Mouse (Mus musculus) midbrain, embryonic 11.5 days (tissue): ENCODE measurements at regions not wholly inside any gene's neighbourhood (a gene's known extent, or its start where the extent isn't known, plus 50 kb on each side); places are given as distances from the start of the nearest gene placed in this dataset.

ENCODE experiments used
- ATAC-seq: fragments of 200-750 bp; cut with Nextera tagmentation; 2 replicates; pipeline ENCODE4 v1.8.0; 2017; ENCODE audit warnings: moderate TSS enrichment, moderate library complexity; ENCODE audit not compliant: low FRiP score
- DNase-seq: peaks from one replicate; pipeline ENCODE4 v3.0.0; 2015; ENCODE audit warnings: low spot score; ENCODE audit errors: missing footprints
- H3K27ac ChIP-seq: fragments of 300-500 bp; sonication (generic); 2 replicates; pipeline ENCODE4 v1.5.1; 2014; ENCODE audit warnings: low read depth, low read length
- H3K27me3 ChIP-seq: fragments of 300-500 bp; sonication (generic); 2 replicates; pipeline ENCODE4 v1.6.1; 2014; ENCODE audit warnings: mild to moderate bottlenecking, low read length, moderate library complexity, mixed read lengths; ENCODE audit not compliant: control insufficient read depth, insufficient read depth
- H3K36me3 ChIP-seq: fragments of 300-500 bp; sonication (generic); 2 replicates; pipeline ENCODE4 v1.6.1; 2014; ENCODE audit warnings: mild to moderate bottlenecking, low read length, moderate library complexity, mixed read lengths; ENCODE audit not compliant: control insufficient read depth, insufficient read depth
- H3K4me1 ChIP-seq: fragments of 300-500 bp; sonication (generic); 2 replicates; pipeline ENCODE4 v1.6.1; 2014; ENCODE audit warnings: low read length; ENCODE audit not compliant: control insufficient read depth, insufficient read depth
- H3K4me2 ChIP-seq: fragments of 300-500 bp; sonication (generic); 2 replicates; pipeline ENCODE4 v1.6.1; 2014; ENCODE audit warnings: mild to moderate bottlenecking, moderate library complexity
- H3K4me3 ChIP-seq: fragments of 300-500 bp; sonication (generic); 2 replicates; pipeline ENCODE4 v1.5.1; 2014; ENCODE audit warnings: low read depth, low read length
- H3K9ac ChIP-seq: fragments of 300-500 bp; sonication (generic); 2 replicates; pipeline ENCODE4 v1.6.1; 2014; ENCODE audit warnings: low read length
- H3K9me3 ChIP-seq: fragments of 300-500 bp; sonication (generic); 2 replicates; pipeline ENCODE4 v1.6.1; 2016; ENCODE audit warnings: low read length; ENCODE audit not compliant: control insufficient read depth
- WGBS: fragments of 180-500 bp; shearing (Covaris S2); extraction: QIAGEN DNeasy Blood & Tissue Kit; methylation state at CpG from one replicate; pipeline ENCODE4 v1.1.7; 2014; 5-methylcytosine and 5-hydroxymethylcytosine counted together

DNA sequence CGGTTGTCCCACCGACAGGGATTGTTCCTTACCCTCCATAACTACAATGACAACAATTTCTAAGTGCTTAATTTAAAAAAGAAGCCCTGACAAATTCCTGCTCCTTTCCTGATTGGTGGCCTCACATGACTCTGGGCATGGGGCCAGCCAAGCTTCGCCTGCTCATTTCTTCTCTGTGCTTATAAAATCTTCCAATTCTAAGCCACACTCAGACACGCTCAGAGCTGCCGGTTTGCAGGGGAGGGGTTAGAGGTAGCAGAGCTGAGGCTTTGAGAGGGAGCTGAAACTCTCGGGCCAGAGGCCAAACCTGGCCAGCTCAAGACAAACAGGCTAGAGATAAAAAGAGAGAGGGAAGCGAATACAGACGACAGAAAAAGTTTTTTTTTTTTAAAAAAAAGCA, 286.6 kb downstream of the H2al1j start:
- no peaks in the 10 kb centered on the region for H3K9me3 ChIP-seq
- H3K27ac ChIP-seq = no peak overlapping the region
- H3K4me1 ChIP-seq = no peaks in the 10 kb centered on the region
- no peaks in the 10 kb centered on the region for H3K36me3 ChIP-seq
- H3K27me3 ChIP-seq = no peaks in the 10 kb centered on the region; the same call in 1 of the 2 replicates
- WGBS = 65% methylated on average over 8 of the region's 8 CpGs
- H3K4me2 ChIP-seq = no peak overlapping the region
- H3K9ac ChIP-seq = no peak overlapping the region
- DNase-seq (no peak), ATAC-seq (no peak)
- H3K4me3 ChIP-seq = no peak overlapping the region

DNA sequence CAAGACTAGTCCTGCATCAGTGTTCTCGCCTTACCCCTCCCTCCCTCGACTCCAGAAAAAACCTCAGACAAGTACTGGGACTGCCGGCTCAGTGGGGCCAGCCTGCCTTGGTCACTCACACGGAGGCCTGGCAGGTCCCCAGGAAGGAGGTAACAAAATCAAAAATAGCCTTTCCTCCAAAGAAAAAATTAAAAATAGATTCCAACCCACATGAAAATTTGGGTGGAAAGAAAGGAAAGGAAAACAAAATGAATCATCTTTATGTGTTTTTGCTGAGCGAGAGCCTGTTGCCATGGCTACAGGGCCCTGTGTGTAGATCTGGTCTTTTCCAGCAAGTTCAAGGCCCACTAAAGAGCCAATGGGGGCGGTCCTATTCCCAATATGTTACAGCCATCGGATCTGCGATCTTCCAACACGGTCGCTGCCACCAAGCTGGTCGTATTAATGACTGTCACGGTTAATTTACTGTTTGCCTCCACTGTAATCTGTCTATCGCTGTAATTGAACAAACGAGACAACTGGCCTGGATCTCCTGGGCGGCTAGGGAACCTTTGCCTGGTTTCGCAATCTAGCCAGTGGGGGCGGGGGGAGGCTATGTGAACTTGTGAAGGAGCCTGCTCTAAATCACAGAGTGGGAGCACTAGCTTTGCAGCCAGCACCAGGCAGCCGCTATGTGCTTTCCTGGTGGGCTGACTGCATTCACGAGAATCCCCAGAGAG, 293.6 kb downstream of the H2al1j start:
- Histone ChIP-seq H3K4me3 (no peak overlapping the region), H3K9me3 (no peaks in the 10 kb centered on the region), H3K27me3 (peaks cover 2% of the 10 kb centered on the region; the same call in 1 of the 2 replicates), H3K9ac (no peak overlapping the region), H3K4me1 (peaks cover 11% of the 10 kb centered on the region; the same call in 1 of the 2 replicates), H3K4me2 (no peak overlapping the region), H3K27ac (no peak overlapping the region), H3K36me3 (no peaks in the 10 kb centered on the region)
- WGBS = 62% methylated on average over 19 of the region's 19 CpGs
- no peak for ATAC-seq
- DNase-seq = no peak

DNA sequence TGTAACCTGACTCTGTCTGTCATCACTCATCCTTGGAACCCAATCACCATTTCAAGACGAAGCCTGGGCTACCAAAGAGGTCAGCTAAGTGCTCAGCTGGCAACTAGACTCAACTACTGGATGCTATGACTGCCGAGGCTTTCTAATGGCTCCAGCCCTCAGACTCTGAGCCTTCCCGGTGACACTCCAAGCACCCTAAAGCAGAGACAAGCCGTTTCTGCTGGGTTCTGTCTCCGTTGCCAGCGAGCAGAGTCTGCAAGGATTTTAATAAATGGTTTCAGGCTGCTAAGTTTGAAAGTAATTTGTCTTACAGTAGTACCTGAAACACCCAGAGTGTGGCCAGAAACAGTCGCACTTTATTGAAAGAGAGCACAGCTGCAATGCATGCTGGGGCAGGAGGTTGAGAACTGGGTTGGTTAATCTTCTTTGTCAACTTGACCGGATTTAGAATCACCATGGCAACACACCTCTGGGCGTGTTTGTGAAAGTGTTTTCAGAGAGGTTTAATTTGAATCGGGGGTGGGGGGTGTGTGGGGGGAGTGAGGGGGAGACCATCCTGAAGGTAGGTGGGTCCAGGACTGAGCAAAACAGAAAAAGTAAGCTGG, 298.8 kb downstream of the H2al1j start:
- no peaks in the 10 kb centered on the region for H3K36me3 ChIP-seq
- no peak overlapping the region for H3K9ac ChIP-seq
- H3K4me2 ChIP-seq = peak overlapping the region; percentile 20; the same call in 1 of the 2 replicates
- H3K4me1 ChIP-seq = peaks cover 9% of the 10 kb centered on the region; the same call in 1 of the 2 replicates
- no peak overlapping the region for H3K4me3 ChIP-seq
- peak; percentile 68 for ATAC-seq
- no peaks in the 10 kb centered on the region for H3K9me3 ChIP-seq
- H3K27ac ChIP-seq = peak overlapping the region; percentile 16; the same call in 1 of the 2 replicates
- H3K27me3 ChIP-seq = no peaks in the 10 kb centered on the region
- DNase-seq = peak; percentile 86
- 40% methylated on average over 10 of the region's 10 CpGs for WGBS

DNA sequence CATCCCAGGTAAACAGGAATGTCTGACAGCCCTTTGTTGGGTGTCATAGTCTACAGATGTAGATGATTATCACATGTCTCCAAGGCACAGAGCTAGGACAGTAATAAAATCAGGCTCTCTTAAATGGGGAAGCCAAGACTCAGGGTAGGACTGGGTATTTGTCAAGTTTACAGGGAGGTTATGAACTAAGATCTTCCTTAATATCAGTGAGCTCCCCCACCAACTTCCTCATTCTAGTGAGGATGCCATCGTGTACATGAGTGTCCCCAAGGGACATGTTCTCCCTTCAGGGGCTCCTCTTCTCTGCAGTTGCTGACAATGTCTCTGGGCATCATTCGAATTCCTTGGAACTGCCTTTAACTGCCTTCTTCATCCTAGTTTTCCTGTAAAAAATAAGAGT, 301.7 kb downstream of the H2al1j start:
- no peak overlapping the region for H3K9ac ChIP-seq
- no peak overlapping the region for H3K27ac ChIP-seq
- H3K9me3 ChIP-seq = no peaks in the 10 kb centered on the region
- H3K4me3 ChIP-seq = no peak overlapping the region
- no peaks in the 10 kb centered on the region; the same call in 1 of the 2 replicates for H3K27me3 ChIP-seq
- 75% methylated on average over 2 of the region's 2 CpGs for WGBS
- H3K36me3 ChIP-seq = no peaks in the 10 kb centered on the region
- H3K4me1 ChIP-seq = peaks cover 2% of the 10 kb centered on the region
- no peak overlapping the region for H3K4me2 ChIP-seq
- no peak for ATAC-seq
- DNase-seq = no peak

DNA sequence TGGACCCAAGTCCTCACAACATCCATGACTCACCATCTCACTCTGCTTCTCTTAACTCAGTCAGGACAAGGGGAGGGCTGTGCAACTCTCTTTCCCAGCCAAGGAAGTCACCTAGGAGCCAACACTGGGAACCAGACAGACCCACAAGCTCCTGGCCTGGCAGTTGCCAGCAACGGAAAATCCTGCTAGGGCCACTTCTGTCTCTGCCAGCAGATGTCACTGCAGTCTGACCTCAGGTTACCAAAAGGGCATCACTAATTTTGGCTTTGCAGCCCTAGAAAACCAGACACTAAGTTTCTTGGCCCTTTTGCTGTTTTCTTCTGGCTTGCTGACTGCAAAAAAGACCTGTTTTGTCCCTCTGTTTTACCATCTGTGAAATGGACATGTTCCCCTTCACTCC, 302.3 kb downstream of the H2al1j start:
- Histone ChIP-seq H3K4me1 (peaks cover 2% of the 10 kb centered on the region), H3K4me2 (no peak overlapping the region), H3K4me3 (no peak overlapping the region), H3K27ac (no peak overlapping the region), H3K36me3 (no peaks in the 10 kb centered on the region), H3K27me3 (no peaks in the 10 kb centered on the region; the same call in 1 of the 2 replicates), H3K9me3 (no peaks in the 10 kb centered on the region), H3K9ac (no peak overlapping the region)
- no peak for ATAC-seq
- DNase-seq = peak; percentile 87
- 8% methylated on average over 1 of the region's 1 CpGs for WGBS

DNA sequence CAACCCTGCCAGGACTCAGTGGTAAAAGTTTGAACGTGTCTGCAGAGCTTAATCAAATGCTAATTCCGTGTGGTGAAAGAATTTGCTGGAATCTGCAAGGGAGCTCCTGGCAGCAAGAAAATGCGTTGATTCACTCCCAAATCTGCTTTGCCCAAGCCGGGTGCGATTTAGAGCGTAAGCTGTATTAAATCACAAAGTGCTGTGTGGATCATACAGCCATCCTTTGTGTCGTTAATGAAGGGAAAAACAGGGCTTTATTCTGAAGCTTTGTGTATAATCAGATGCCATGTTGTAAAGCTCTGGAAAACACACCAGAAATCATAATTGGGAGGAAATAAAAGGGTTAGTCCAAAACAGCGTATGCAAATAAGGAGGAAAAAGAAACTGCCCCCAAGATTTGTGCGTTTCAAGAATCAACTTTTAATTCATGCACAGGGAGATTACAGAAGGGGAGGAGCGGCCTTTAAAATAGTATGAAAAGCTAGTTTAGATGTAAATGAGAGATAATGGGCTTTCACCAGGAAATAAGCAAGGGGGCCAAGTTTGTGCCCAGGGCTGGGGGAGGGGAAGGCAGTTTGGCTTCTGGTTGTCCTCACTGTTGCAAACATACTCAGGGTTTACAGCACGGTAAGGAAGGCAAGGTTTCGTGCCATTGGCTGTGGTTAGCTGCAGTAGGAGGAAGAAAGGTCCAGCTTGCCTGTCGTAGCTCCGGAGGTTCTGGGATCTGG, 303.7 kb downstream of the H2al1j start:
- H3K9ac ChIP-seq = no peak overlapping the region
- no peaks in the 10 kb centered on the region; the same call in 1 of the 2 replicates for H3K27me3 ChIP-seq
- no peaks in the 10 kb centered on the region for H3K36me3 ChIP-seq
- H3K4me2 ChIP-seq = peak overlapping the region; percentile 36
- no peaks in the 10 kb centered on the region; the same call in none of the 2 replicates for H3K4me1 ChIP-seq
- 13% methylated on average over 14 of the region's 14 CpGs for WGBS
- peak; percentile 89 for DNase-seq
- H3K4me3 ChIP-seq = no peak overlapping the region
- ATAC-seq = peak; percentile 69
- no peaks in the 10 kb centered on the region for H3K9me3 ChIP-seq
- no peak overlapping the region; the same call in 1 of the 2 replicates for H3K27ac ChIP-seq

DNA sequence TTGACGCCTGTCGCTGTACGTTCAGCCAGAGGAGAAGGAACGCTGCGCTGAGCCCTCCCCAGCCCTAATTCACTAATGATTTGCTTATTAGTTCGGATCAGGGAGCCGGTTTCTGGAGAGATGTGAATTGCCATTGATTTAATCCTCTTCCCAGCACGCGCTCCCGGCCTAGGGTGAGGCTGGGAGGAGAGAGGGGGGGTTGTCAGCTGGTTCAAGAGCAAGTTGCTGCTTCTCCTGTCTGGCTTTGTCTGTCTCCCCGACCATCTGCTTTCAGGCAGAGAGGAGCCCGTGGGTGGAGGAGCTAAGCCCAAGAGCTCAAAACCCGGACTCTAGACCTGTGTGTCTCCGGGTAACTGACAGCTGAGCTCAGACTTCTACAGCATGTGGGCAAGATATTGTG, 304.4 kb downstream of the H2al1j start:
- H3K27ac ChIP-seq = no peak overlapping the region; the same call in 1 of the 2 replicates
- no peaks in the 10 kb centered on the region; the same call in none of the 2 replicates for H3K4me1 ChIP-seq
- ATAC-seq (peak; percentile 80), DNase-seq (peak; percentile 91)
- H3K36me3 ChIP-seq = no peaks in the 10 kb centered on the region
- peak overlapping the region; percentile 36 for H3K4me2 ChIP-seq
- no peaks in the 10 kb centered on the region; the same call in 1 of the 2 replicates for H3K27me3 ChIP-seq
- 13% methylated on average over 14 of the region's 14 CpGs for WGBS
- H3K9ac ChIP-seq = no peak overlapping the region
- no peaks in the 10 kb centered on the region for H3K9me3 ChIP-seq
- H3K4me3 ChIP-seq = no peak overlapping the region

DNA sequence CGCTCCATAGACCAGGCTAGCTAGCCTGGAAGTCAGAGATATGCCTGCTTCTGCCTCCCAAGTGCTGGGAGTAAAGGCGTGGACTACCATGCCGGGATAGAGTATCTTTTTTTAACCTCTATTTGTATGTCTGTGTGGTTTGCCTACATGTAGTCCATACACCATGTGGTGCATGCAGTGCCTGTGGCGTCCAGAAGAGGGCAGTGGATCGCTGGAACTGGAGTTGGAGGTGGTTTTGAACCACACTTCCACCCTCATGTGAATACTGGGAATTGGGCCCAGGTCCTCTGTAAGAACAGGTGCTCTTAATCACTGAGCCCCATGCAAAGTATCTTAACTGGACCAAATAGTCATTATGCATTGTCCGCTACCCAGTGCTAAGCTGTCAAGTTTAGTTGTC, 306.2 kb downstream of the H2al1j start:
- Histone ChIP-seq H3K4me1 (no peaks in the 10 kb centered on the region; the same call in none of the 2 replicates), H3K9me3 (no peaks in the 10 kb centered on the region), H3K27ac (no peak overlapping the region), H3K36me3 (no peaks in the 10 kb centered on the region), H3K9ac (no peak overlapping the region), H3K4me3 (no peak overlapping the region), H3K27me3 (no peaks in the 10 kb centered on the region; the same call in 1 of the 2 replicates), H3K4me2 (no peak overlapping the region)
- 59% methylated on average over 6 of the region's 6 CpGs for WGBS
- ATAC-seq = no peak
- DNase-seq = no peak

DNA sequence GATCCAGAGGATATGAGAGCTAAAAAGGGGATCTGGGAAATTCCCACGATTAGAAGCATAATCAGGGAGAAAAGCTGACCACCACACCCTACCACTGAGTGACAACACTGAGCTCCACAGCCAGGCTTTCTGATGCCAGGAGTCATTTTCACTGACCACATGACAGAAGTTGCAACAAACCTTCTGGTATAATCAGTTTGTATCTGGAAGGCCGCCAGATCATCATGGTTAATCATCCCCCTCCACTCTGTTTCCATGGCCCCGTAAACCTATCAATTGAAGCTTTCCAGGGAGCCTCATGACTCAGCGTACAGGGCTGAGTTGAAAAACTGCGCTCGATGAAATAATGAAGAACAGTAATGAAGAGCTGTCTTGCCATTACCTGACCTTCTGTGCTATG, 316.9 kb downstream of the H2al1j start:
- Histone ChIP-seq H3K4me3 (no peak overlapping the region), H3K27me3 (no peaks in the 10 kb centered on the region), H3K9me3 (no peaks in the 10 kb centered on the region), H3K9ac (no peak overlapping the region), H3K27ac (no peak overlapping the region), H3K4me2 (no peak overlapping the region), H3K4me1 (no peaks in the 10 kb centered on the region), H3K36me3 (no peaks in the 10 kb centered on the region)
- WGBS = 87% methylated on average over 6 of the region's 6 CpGs
- ATAC-seq = no peak
- no peak for DNase-seq
